Mouse (Mus musculus) CH12.LX (cell line): ENCODE data around the gene Nrap. TPM values are rescaled to one million over a fixed set of nuclear protein-coding genes. Genes with fewer than 3 reads are reported as not detected.
"Not testable (repeated sequence)": the region's sequence is repeated elsewhere in the genome, so short reads cannot be mapped to it uniquely, and the experiment has no call there.

ENCODE experiments used
- DNase-seq: peaks from one replicate; pipeline ENCODE4 v3.0.0-alpha.2; 2013; ENCODE audit errors: extremely low read depth
- H3K27ac ChIP-seq: 2 replicates; pipeline ENCODE4 v1.5.1; 2012; ENCODE audit warnings: low read depth, mild to moderate bottlenecking, control low read depth, moderate library complexity; ENCODE audit not compliant: insufficient read depth
- H3K27me3 ChIP-seq: replicated peaks from 2 replicates; pipeline ENCODE3; 2012; ENCODE audit warnings: inconsistent platforms
- H3K36me3 ChIP-seq, 2 experiments: replicated peaks in 1 of 2; 2 replicates each; pipeline versions ENCODE3 to v1.6.1; 2012; ENCODE audit warnings: inconsistent platforms in 1 of 2, low read length in 1 of 2, mild to moderate bottlenecking in 1 of 2, mixed read lengths in 1 of 2, moderate library complexity in 1 of 2; ENCODE audit not compliant: control insufficient read depth in 1 of 2, insufficient read depth in 1 of 2
- H3K4me1 ChIP-seq, 2 experiments: 2 replicates each; pipeline ENCODE4 v1.6.1; 2012; ENCODE audit warnings: inconsistent platforms in 1 of 2, moderate library complexity in 1 of 2; ENCODE audit not compliant: insufficient read depth in 2 of 2, control insufficient read depth in 1 of 2
- H3K4me2 ChIP-seq: 2 replicates; pipeline ENCODE4 v1.6.1; 2012; ENCODE audit warnings: low read depth, mild to moderate bottlenecking, control low read depth; ENCODE audit not compliant: poor library complexity, insufficient read depth, severe bottlenecking
- H3K4me3 ChIP-seq, 3 experiments: fragments of 150-350 bp in 1 of 3; sonication (generic) in 1 of 3; replicated peaks in 1 of 3; 2 replicates each; pipeline versions ENCODE3 to v1.5.1; 2011 to 2012; ENCODE audit warnings: low read depth in 2 of 3, low read length in 2 of 3, mild to moderate bottlenecking in 2 of 3, moderate library complexity in 2 of 3, control low read depth in 1 of 3, improper control_type of control experiment in 1 of 3, inconsistent platforms in 1 of 3, mixed read lengths in 1 of 3; ENCODE audit not compliant: poor library complexity in 1 of 3
- H3K79me2 ChIP-seq: replicated peaks from 2 replicates; pipeline ENCODE4 v1.6.1; 2012; ENCODE audit warnings: mild to moderate bottlenecking, moderate library complexity; ENCODE audit not compliant: control insufficient read depth, poor library complexity, insufficient read depth, severe bottlenecking; ENCODE audit errors: extremely low read depth
- H3K9ac ChIP-seq: 2 replicates; pipeline ENCODE4 v1.6.1; 2012; ENCODE audit warnings: low read depth, mild to moderate bottlenecking, control low read depth, moderate library complexity; ENCODE audit not compliant: insufficient read depth
- H3K9me3 ChIP-seq: replicated peaks from 2 replicates; pipeline ENCODE3; 2012; ENCODE audit warnings: low read length, inconsistent platforms, mixed read lengths
- CHD2 ChIP-seq: IDR thresholded peaks from 2 replicates; pipeline ENCODE4 v1.6.1; 2011; ENCODE audit warnings: low read length, improper control_type of control experiment
- E2F4 ChIP-seq: IDR thresholded peaks from 2 replicates; pipeline ENCODE4 v1.6.1; 2011; ENCODE audit warnings: low read depth, low read length, improper control_type of control experiment; ENCODE audit not compliant: insufficient replicate concordance
- ETS1 ChIP-seq: conservative IDR thresholded peaks from 2 replicates; pipeline ENCODE4 v1.6.1; 2012; ENCODE audit warnings: low read depth, mild to moderate bottlenecking, inconsistent platforms, low read length, improper control_type of control experiment, moderate library complexity
- JUN ChIP-seq: IDR thresholded peaks from 2 replicates; pipeline ENCODE4 v1.6.1; 2011; ENCODE audit warnings: low read depth, mild to moderate bottlenecking, low read length, improper control_type of control experiment, moderate library complexity; ENCODE audit not compliant: insufficient read depth
- KAT2A ChIP-seq: IDR thresholded peaks from 2 replicates; pipeline ENCODE4 v1.6.1; 2012; ENCODE audit warnings: low read length, improper control_type of control experiment, inconsistent platforms; ENCODE audit not compliant: insufficient replicate concordance
- MAFK ChIP-seq: IDR thresholded peaks from 2 replicates; pipeline ENCODE4 v1.6.1; 2011; ENCODE audit warnings: low read length, improper control_type of control experiment; ENCODE audit not compliant: insufficient replicate concordance
- MAX ChIP-seq: IDR thresholded peaks from 2 replicates; pipeline ENCODE4 v1.6.1; 2011; ENCODE audit warnings: low read length, improper control_type of control experiment
- MAZ ChIP-seq: IDR thresholded peaks from 2 replicates; pipeline ENCODE4 v1.6.1; 2012; ENCODE audit warnings: low read depth, mild to moderate bottlenecking, inconsistent platforms, low read length, improper control_type of control experiment, moderate library complexity
- MEF2A ChIP-seq: IDR thresholded peaks from 2 replicates; pipeline ENCODE4 v1.6.1; 2014; ENCODE audit warnings: low read depth, mild to moderate bottlenecking, inconsistent platforms, low read length, improper control_type of control experiment, borderline replicate concordance
- MXI1 ChIP-seq: IDR thresholded peaks from 2 replicates; pipeline ENCODE4 v1.6.1; 2011; ENCODE audit warnings: mild to moderate bottlenecking, low read depth, low read length, improper control_type of control experiment
- NRF1 ChIP-seq: IDR thresholded peaks from 2 replicates; pipeline ENCODE4 v1.6.1; 2014; ENCODE audit warnings: low read depth, mild to moderate bottlenecking, inconsistent platforms, low read length, improper control_type of control experiment, moderate library complexity
- POLR2A ChIP-seq: IDR thresholded peaks from 2 replicates; pipeline ENCODE4 v1.6.1; 2011; ENCODE audit warnings: low read depth, mild to moderate bottlenecking, improper control_type of control experiment, low read length
- RAD21 ChIP-seq: IDR thresholded peaks from 2 replicates; pipeline ENCODE4 v1.6.1; 2011; ENCODE audit warnings: low read depth, mild to moderate bottlenecking, low read length, improper control_type of control experiment, moderate library complexity
- RCOR1 ChIP-seq: conservative IDR thresholded peaks from 2 replicates; pipeline ENCODE4 v1.6.1; 2012; ENCODE audit warnings: low read depth, mild to moderate bottlenecking, inconsistent platforms, low read length, improper control_type of control experiment
- SMC3 ChIP-seq: IDR thresholded peaks from 2 replicates; pipeline ENCODE4 v1.6.1; 2011; ENCODE audit warnings: low read depth, low read length, improper control_type of control experiment
- TBP ChIP-seq: conservative IDR thresholded peaks from 2 replicates; pipeline ENCODE4 v1.6.1; 2011; ENCODE audit warnings: low read depth, low read length, improper control_type of control experiment
- ZC3H11A ChIP-seq: IDR thresholded peaks from 2 replicates; pipeline ENCODE4 v1.6.1; 2012; ENCODE audit warnings: low read depth, mild to moderate bottlenecking, inconsistent platforms, low read length, improper control_type of control experiment
- ZMIZ1 ChIP-seq: IDR thresholded peaks from 2 replicates; pipeline ENCODE4 v1.6.1; 2012; ENCODE audit warnings: low read depth, mild to moderate bottlenecking, inconsistent platforms, low read length, improper control_type of control experiment
- dilution Hi-C: fragments of 300-500 bp; cut with MboI; formaldehyde crosslinking; loops from 2 replicates; pipeline ENCODE4 v1.14.3; 2020; ENCODE audit warnings: low sequenced_read_pairs; ENCODE audit not compliant: extremely low pct_unique_long_range_greater_than_20kb, extremely low pct_ligation_motif_present
- in situ Hi-C: fragments of 300-500 bp; cut with MboI; formaldehyde crosslinking; loops from 3 replicates; pipeline ENCODE4 v1.14.3; 2019; ENCODE audit warnings: low sequenced_read_pairs, low pct_ligation_motif_present, low pct_unique_long_range_greater_than_20kb, mixed read lengths
- polyA plus RNA-seq: library from polyadenylated mRNA; unstranded; fragments of >175 nt; gene quantifications from 2 replicates; pipeline ENCODE4 v1.2.1, GENCODE M21; 2012; ENCODE audit warnings: low read depth; ENCODE audit not compliant: insufficient read length
- total RNA-seq, 2 experiments: library from RNA; depleted of rRNA; stranded (reverse); fragments of 300-350 nt in 1 of 2; fragments of >200 nt in 1 of 2; gene quantifications; 2 replicates each; pipeline ENCODE4 v1.2.3; 2012 to 2014

Nrap gene
- total and polyA plus RNA-seq, 3 experiments, result 0.04 to 1.5 (median 0.17) TPM

- H3K4me2 ChIP-seq, result no peak overlapping the region
- peaks cover 0 to 3% of the 10 kb centered on the region in 2 experiments; a peak in 2 of 4 replicates for H3K4me1 ChIP-seq
- H3K9me3 ChIP-seq, result no peaks in the 10 kb centered on the region
- H3K4me3 ChIP-seq, result no peak overlapping the region
- no peak for DNase-seq
- H3K27me3 ChIP-seq, result no peaks in the 10 kb centered on the region
- no peaks in the 10 kb centered on the region for H3K79me2 ChIP-seq
- TF ChIP-seq ZMIZ1 (no peak), E2F4 (no peak), MEF2A (no peak), TBP (no peak), MXI1 (no peak), NRF1 (no peak)
- TF ChIP-seq, all 38 proteins: peak for 0
- in situ Hi-C loops, result loop anchor here (10.0 kb wide), 1 partner anchor 484 kb away; no protein-coding TSS in a partner anchor
- H3K36me3 ChIP-seq, result peaks cover 0 to 4% of the 10 kb centered on the region in 2 experiments
- dilution Hi-C loops, result no loop called here
- H3K9ac ChIP-seq, result no peak overlapping the region
- H3K27ac ChIP-seq, result no peak overlapping the region
Observed at GRCm38 (mm10) chr19:56420345-56420744, 30.5 kb upstream of the Nrap start.

- Histone ChIP-seq H3K27me3 (no peaks in the 10 kb centered on the region), H3K9me3 (no peaks in the 10 kb centered on the region), H3K4me1 (peaks cover 0 to 3% of the 10 kb centered on the region in 2 experiments; a peak in 2 of 4 replicates), H3K79me2 (no peaks in the 10 kb centered on the region), H3K4me2 (no peak overlapping the region), H3K36me3 (peaks cover 0 to 2% of the 10 kb centered on the region in 2 experiments), H3K4me3 (no peak overlapping the region), H3K9ac (no peak overlapping the region), H3K27ac (no peak overlapping the region)
- dilution Hi-C loops (no loop called here), in situ Hi-C loops (no loop called here)
- no peak for TF ChIP-seq POLR2A
- no peak for TF ChIP-seq MAX
- no peak for TF ChIP-seq ZC3H11A
- no peak for TF ChIP-seq RCOR1
- DNase-seq, result no peak
Observed at GRCm38 (mm10) chr19:56419452-56419851, 29.6 kb upstream of the Nrap start.

GRCm38 (mm10) chr19:56418404-56418803 lies 28.6 kb upstream of the Nrap start:
- DNase-seq, result no peak
- in situ Hi-C loops, result no loop called here
- H3K4me3 ChIP-seq, result no peak overlapping the region
- H3K9ac ChIP-seq, result no peak overlapping the region
- H3K36me3 ChIP-seq, result no peaks in the 10 kb centered on the region
- dilution Hi-C loops, result no loop called here
- no peak overlapping the region for H3K27ac ChIP-seq
- peaks cover 0 to 3% of the 10 kb centered on the region in 2 experiments; a peak in 2 of 4 replicates for H3K4me1 ChIP-seq
- no peak overlapping the region for H3K4me2 ChIP-seq
- TF ChIP-seq JUN (no peak), MEF2A (no peak), MXI1 (no peak), ETS1 (no peak), MAZ (no peak), TBP (no peak), MAFK (no peak), SMC3 (no peak), CHD2 (no peak), E2F4 (no peak), KAT2A (no peak), RAD21 (no peak)
- TF ChIP-seq, all 38 proteins: peak for 0
- no peaks in the 10 kb centered on the region for H3K9me3 ChIP-seq
- H3K27me3 ChIP-seq, result no peaks in the 10 kb centered on the region
- no peaks in the 10 kb centered on the region for H3K79me2 ChIP-seq

DNA sequence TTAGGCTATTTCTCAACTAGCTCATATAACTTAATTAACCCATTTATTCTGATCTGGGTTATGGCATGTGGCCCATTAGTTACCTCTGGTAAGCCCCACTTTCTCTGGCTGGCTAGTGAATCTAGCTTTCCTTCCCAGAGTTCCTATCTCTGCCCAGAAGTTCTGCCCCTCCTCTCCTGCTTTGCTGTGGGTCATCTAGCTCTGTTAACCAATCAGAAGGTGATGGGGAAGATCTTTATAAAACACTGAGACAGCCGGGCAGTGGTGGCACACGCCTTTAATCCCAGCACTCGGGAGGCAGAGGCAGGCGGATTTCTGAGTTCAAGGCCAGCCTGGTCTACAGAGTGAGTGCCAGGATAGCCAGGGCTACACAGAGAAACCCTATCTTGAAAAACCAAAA lies 20.0 kb upstream of the Nrap start:
- H3K27ac ChIP-seq, H3K9me3 ChIP-seq, H3K27me3 ChIP-seq, DNase-seq, dilution Hi-C loops, H3K9ac ChIP-seq, H3K4me1 ChIP-seq, in situ Hi-C loops, H3K4me2 ChIP-seq, H3K4me3 ChIP-seq, H3K79me2 ChIP-seq: not testable (repeated sequence)
- peaks cover 3 to 17% of the 10 kb centered on the region in 2 experiments for H3K36me3 ChIP-seq
